ENCODE assay signal across 22 mouse cellular contexts in genomic region chr5:119571644-119572043, GRCm38 (mm10).
DNase-seq lines count a peak whose midpoint lies in the region; ATAC-seq and TF ChIP-seq lines count a peak whose summit lies in the region.
"Had no signal": no experiment of that assay in that cellular context is flagged by ENCODE, and none has a peak within 500 bp of the region (broad histone marks: within the 10 kb centered on the region; RNA-seq: fewer than 3 reads in every experiment).

No protein-coding gene starts in this region.

- TF ChIP-seq EP300 in liver, postnatal 0 days (IDR thresholded peaks at IDR 0.05; ENCODE audit: low read depth), result no peak
- TF ChIP-seq EP300 in ES-Bruce4 (IDR thresholded peaks at IDR 0.05; ENCODE audit: insufficient read depth, low read depth, low read length), result no peak

- no peak overlapping the region for H3K4me3 ChIP-seq in kidney, adult 2 months (ENCODE audit: insufficient read depth, low read depth, low read length)
- no peak overlapping the region for H3K4me3 ChIP-seq in liver, postnatal 0 days (ENCODE audit: low read depth, low read length)
- H3K4me3 ChIP-seq in ES-Bruce4 (ENCODE audit: low read depth, low read length) (no peak overlapping the region), ES-E14 (ENCODE audit: insufficient read depth in 1 of 2, low read depth in 1 of 2, low read length in 2 of 2, poor library complexity in 1 of 2, severe bottlenecking in 1 of 2) (no peak overlapping the region)
- H3K4me3 ChIP-seq: embryonic facial prominence, embryonic 12.5 days; heart, embryonic 10.5 days; limb, embryonic 13.5 days; stomach, embryonic 15.5 days had no signal

- in situ Hi-C loops in ES-E14 (cut with MboI; ENCODE audit: low sequenced_read_pairs in 2 of 2, unreplicated experiment in 2 of 2), result no loop called here

- no peak overlapping the region for H3K4me2 ChIP-seq in liver, postnatal 0 days (ENCODE audit: low read depth, low read length)
- H3K4me2 ChIP-seq: embryonic facial prominence, embryonic 12.5 days; limb, embryonic 13.5 days; stomach, embryonic 15.5 days had no signal

- 0 out of 2 replicates have a peak, but pooled peaks have one; percentile 7 for TF ChIP-seq CTCF in kidney, adult 2 months (conservative IDR thresholded peaks at IDR 0.05; ENCODE audit: insufficient read depth, insufficient read length, low read depth, low read length)
- TF ChIP-seq CTCF in liver, postnatal 0 days (IDR thresholded peaks at IDR 0.05; ENCODE audit: low read depth), result peak; percentile 29; the same call in 1 of the 2 replicates
- peak; percentile 41 for TF ChIP-seq CTCF in ES-Bruce4 (IDR thresholded peaks at IDR 0.05; ENCODE audit: low read depth, low read length)

- no peak overlapping the region for H3K27ac ChIP-seq in kidney, adult 2 months (ENCODE audit: insufficient read depth, low read depth, low read length)
- no peak overlapping the region for H3K27ac ChIP-seq in liver, postnatal 0 days (ENCODE audit: low read depth)
- H3K27ac ChIP-seq in ES-Bruce4 (ENCODE audit: insufficient read depth, low read length), result no peak overlapping the region
- H3K27ac ChIP-seq in ES-E14 (ENCODE audit: insufficient read depth, low read depth, low read length, poor library complexity, severe bottlenecking), result no peak overlapping the region
- H3K27ac ChIP-seq: embryonic facial prominence, embryonic 12.5 days; heart, embryonic 10.5 days; limb, embryonic 13.5 days; stomach, embryonic 15.5 days had no signal

- H3K9ac ChIP-seq in liver, postnatal 0 days (replicated peaks), result no peak overlapping the region
- no peak overlapping the region for H3K9ac ChIP-seq in ES-Bruce4 (ENCODE audit: low read depth, poor library complexity, severe bottlenecking)
- H3K9ac ChIP-seq in ES-E14 (ENCODE audit: insufficient read depth, low read depth, low read length, poor library complexity, severe bottlenecking), result no peak overlapping the region
- H3K9ac ChIP-seq: embryonic facial prominence, embryonic 12.5 days; limb, embryonic 13.5 days; stomach, embryonic 15.5 days had no signal

- H3K4me1 ChIP-seq in kidney, adult 2 months (ENCODE audit: control insufficient read depth, insufficient read depth, low read length), result no peaks in the 10 kb centered on the region
- no peaks in the 10 kb centered on the region for H3K4me1 ChIP-seq in liver, postnatal 0 days (ENCODE audit: insufficient read depth)
- H3K4me1 ChIP-seq in ES-Bruce4 (ENCODE audit: control insufficient read depth, insufficient read depth, low read length) (no peaks in the 10 kb centered on the region), ES-E14 (ENCODE audit: control insufficient read depth in 2 of 2, insufficient read depth in 2 of 2, low read length in 2 of 2, poor library complexity in 1 of 2) (no peaks in the 10 kb centered on the region)
- H3K4me1 ChIP-seq: embryonic facial prominence, embryonic 12.5 days had no signal

- no peak for ATAC-seq in liver, postnatal 0 days
- ATAC-seq: hindbrain, embryonic 16.5 days; midbrain, embryonic 16.5 days had no signal

- no peaks in the 10 kb centered on the region for H3K27me3 ChIP-seq in kidney, adult 2 months (replicated peaks; ENCODE audit: control insufficient read depth, insufficient read depth, low read length)
- no peaks in the 10 kb centered on the region for H3K27me3 ChIP-seq in liver, postnatal 0 days (ENCODE audit: insufficient read depth, low read length)
- H3K27me3 ChIP-seq in ES-Bruce4 (ENCODE audit: control insufficient read depth, insufficient read depth, low read length, poor library complexity, severe bottlenecking), result no peaks in the 10 kb centered on the region
- H3K27me3 ChIP-seq: embryonic facial prominence, embryonic 12.5 days; stomach, embryonic 15.5 days had no signal

- H3K9me3 ChIP-seq in liver, postnatal 0 days (ENCODE audit: low read length), result peaks cover 3% of the 10 kb centered on the region
- H3K9me3 ChIP-seq in ES-Bruce4 (replicated peaks; ENCODE audit: control insufficient read depth, insufficient read depth, low read length, poor library complexity, severe bottlenecking), result peaks cover 4% of the 10 kb centered on the region
- H3K9me3 ChIP-seq in ES-E14 (ENCODE audit: control insufficient read depth, insufficient read depth, low read depth, low read length), result no peaks in the 10 kb centered on the region
- H3K9me3 ChIP-seq: stomach, embryonic 15.5 days had no signal

- TF ChIP-seq POLR2A in kidney, adult 2 months (IDR thresholded peaks at IDR 0.05; ENCODE audit: low read depth, low read length), result no peak
- no peak for TF ChIP-seq POLR2A in ES-Bruce4 (IDR thresholded peaks at IDR 0.05; ENCODE audit: insufficient read depth, low read length)

- DNase-seq in kidney, adult 2 months, result no peak
- no peak for DNase-seq in kidney, postnatal 4 days
- no peak for DNase-seq in liver, postnatal 0 days
- DNase-seq in liver (no peak), ES-E14 (ENCODE audit: low read depth, low spot score) (no peak)
- no peak for DNase-seq in urinary bladder, postnatal 14 days (ENCODE audit: low spot score)
- no peak for DNase-seq in urinary bladder, adult 18-20 months (ENCODE audit: low spot score in 2 of 2)
- DNase-seq: adrenal gland, adult 2 months; cerebellum, adult 18-20 months; cerebellum, postnatal 25 days; kidney, adult 11 months; kidney, postnatal 10 days; layer of hippocampus, postnatal 36 days; lung, adult 18-20 months; lung, postnatal 4 days had no signal

- WGBS in kidney, adult 2 months, result 97% methylated on average over 3 of the region's 3 CpGs
- 84% methylated on average over 3 of the region's 3 CpGs for WGBS in liver, postnatal 0 days (ENCODE audit: insufficient replicate concordance)

- H3K36me3 ChIP-seq in kidney, adult 2 months (ENCODE audit: control insufficient read depth, insufficient read depth, low read length), result no peaks in the 10 kb centered on the region
- H3K36me3 ChIP-seq in liver, postnatal 0 days (replicated peaks; ENCODE audit: insufficient read depth, low read length), result no peaks in the 10 kb centered on the region
- H3K36me3 ChIP-seq in ES-Bruce4 (ENCODE audit: control insufficient read depth, insufficient read depth, low read length, poor library complexity, severe bottlenecking) (no peaks in the 10 kb centered on the region), ES-E14 (ENCODE audit: control insufficient read depth, insufficient read depth, low read length, poor library complexity, severe bottlenecking) (no peaks in the 10 kb centered on the region)
- H3K36me3 ChIP-seq: heart, embryonic 10.5 days; stomach, embryonic 15.5 days had no signal

TF ChIP-seq in ES-E14, 5 proteins besides CTCF, POLR2A, EP300 and RAD21:
- TF ChIP-seq CHD2 (IDR thresholded peaks at IDR 0.05; ENCODE audit: low read depth, low read length) (no peak), HCFC1 (IDR thresholded peaks at IDR 0.05; ENCODE audit: borderline replicate concordance, insufficient read depth, low read length) (no peak), ZC3H11A (IDR thresholded peaks at IDR 0.05; ENCODE audit: borderline replicate concordance, low read depth, low read length) (0 out of 2 replicates have a peak, but pooled peaks have one; percentile 38), MAFK (IDR thresholded peaks at IDR 0.05; ENCODE audit: insufficient read depth, low read depth, low read length) (no peak), ZNF384 (IDR thresholded peaks at IDR 0.05; ENCODE audit: low read depth, low read length) (no peak)
